Mouse (Mus musculus) E14TG2a.4 (cell line): Measurements from ENCODE around the gene Thsd7a.

Source experiments
- CTCF ChIP-seq: conservative IDR thresholded peaks from 2 replicates; pipeline ENCODE4 v1.5.1; 2014; ENCODE audit warnings: low read length
- NANOG ChIP-seq: IDR thresholded peaks from 2 replicates; pipeline ENCODE4 v1.6.1; 2014; ENCODE audit warnings: borderline replicate concordance, low read length, mixed read lengths
- POU5F1 ChIP-seq: IDR thresholded peaks from 2 replicates; pipeline ENCODE4 v1.6.1; 2014; ENCODE audit warnings: low read length, borderline replicate concordance

DNA sequence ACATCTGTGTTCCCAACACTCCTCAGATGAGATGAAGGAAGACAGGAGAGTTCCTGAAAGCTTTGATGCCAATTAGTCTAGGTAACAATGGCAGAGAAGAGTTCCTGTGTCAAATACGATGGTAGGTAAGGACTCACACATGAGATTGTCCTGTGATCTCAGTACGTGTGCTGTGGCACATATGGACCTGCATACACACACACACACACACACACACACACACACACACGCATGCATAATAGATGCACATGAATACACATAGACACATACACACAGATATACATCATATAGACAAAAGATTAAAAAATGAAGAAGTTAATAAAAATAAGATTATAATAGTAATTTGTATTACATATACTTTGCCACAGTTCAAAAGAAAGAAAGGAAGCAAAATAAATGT, 56.0 kb downstream of the Thsd7a start:
- no peak for TF ChIP-seq CTCF
- no peak for TF ChIP-seq POU5F1
- no peak for TF ChIP-seq NANOG
